Mouse (Mus musculus): ENCODE results near the gene Morn5.

Morn5 gene

DNA sequence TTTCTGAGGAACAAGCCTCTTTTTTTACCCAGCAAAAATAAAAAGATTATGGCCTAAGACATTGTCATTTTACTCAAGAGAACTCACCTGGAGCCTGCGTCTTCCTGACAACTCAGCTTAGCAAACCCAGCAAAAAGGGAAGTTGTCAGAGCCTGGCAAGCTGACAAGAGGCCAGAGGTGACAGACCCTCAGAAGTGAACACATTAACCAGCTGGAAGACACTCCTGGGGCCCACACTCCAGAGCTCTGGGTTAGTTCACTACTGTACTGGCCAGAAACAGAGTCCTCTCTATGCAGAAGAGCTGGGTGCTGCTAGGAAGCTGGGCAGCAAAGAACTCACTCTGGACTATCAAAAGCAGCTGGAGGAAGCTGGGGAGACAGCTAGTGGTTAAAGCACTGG is 8.4 kb upstream of the Morn5 start:
- TF ChIP-seq GATA4 (IDR thresholded peaks at IDR 0.05; ENCODE audit: insufficient replicate concordance, low read length), result no peak

- TF ChIP-seq GATA4 (IDR thresholded peaks at IDR 0.05; ENCODE audit: insufficient replicate concordance, low read length), result no peak
Observed at GRCm38 (mm10) chr2:36048164-36048563, 1.1 kb upstream of the Morn5 start.

GRCm38 (mm10) chr2:36049567-36049954 is 303 bp downstream of the Morn5 start:
- no peak for TF ChIP-seq GATA4 (IDR thresholded peaks at IDR 0.05; ENCODE audit: insufficient replicate concordance, low read length)

GRCm38 (mm10) chr2:36053249-36053648 is 4.0 kb downstream of the Morn5 start:
- no peak for TF ChIP-seq GATA4 (IDR thresholded peaks at IDR 0.05; ENCODE audit: insufficient replicate concordance, low read length)

- no peak for TF ChIP-seq GATA4 (IDR thresholded peaks at IDR 0.05; ENCODE audit: insufficient replicate concordance, low read length)
Observed at GRCm38 (mm10) chr2:36056248-36056647, 7.0 kb downstream of the Morn5 start.

GRCm38 (mm10) chr2:36061409-36061808 is 12.2 kb downstream of the Morn5 start:
- TF ChIP-seq GATA4 (IDR thresholded peaks at IDR 0.05; ENCODE audit: insufficient replicate concordance, low read length), result no peak

GRCm38 (mm10) chr2:36067132-36067531 is 17.9 kb downstream of the Morn5 start:
- no peak for TF ChIP-seq GATA4 (IDR thresholded peaks at IDR 0.05; ENCODE audit: insufficient replicate concordance, low read length)

GRCm38 (mm10) chr2:36071660-36072305 is 22.5 kb downstream of the Morn5 start:
- TF ChIP-seq GATA4 (IDR thresholded peaks at IDR 0.05; ENCODE audit: insufficient replicate concordance, low read length), result peak; percentile 87; the same call in 1 of the 2 replicates

- TF ChIP-seq GATA4 (IDR thresholded peaks at IDR 0.05; ENCODE audit: insufficient replicate concordance, low read length), result no peak
Observed at GRCm38 (mm10) chr2:36073781-36074180, 24.5 kb downstream of the Morn5 start.

GRCm38 (mm10) chr2:36075210-36075609 is 26.0 kb downstream of the Morn5 start:
- TF ChIP-seq GATA4 (IDR thresholded peaks at IDR 0.05; ENCODE audit: insufficient replicate concordance, low read length), result no peak

- TF ChIP-seq GATA4 (IDR thresholded peaks at IDR 0.05; ENCODE audit: insufficient replicate concordance, low read length), result no peak
Observed at GRCm38 (mm10) chr2:36077160-36077761, 28.0 kb downstream of the Morn5 start.

DNA sequence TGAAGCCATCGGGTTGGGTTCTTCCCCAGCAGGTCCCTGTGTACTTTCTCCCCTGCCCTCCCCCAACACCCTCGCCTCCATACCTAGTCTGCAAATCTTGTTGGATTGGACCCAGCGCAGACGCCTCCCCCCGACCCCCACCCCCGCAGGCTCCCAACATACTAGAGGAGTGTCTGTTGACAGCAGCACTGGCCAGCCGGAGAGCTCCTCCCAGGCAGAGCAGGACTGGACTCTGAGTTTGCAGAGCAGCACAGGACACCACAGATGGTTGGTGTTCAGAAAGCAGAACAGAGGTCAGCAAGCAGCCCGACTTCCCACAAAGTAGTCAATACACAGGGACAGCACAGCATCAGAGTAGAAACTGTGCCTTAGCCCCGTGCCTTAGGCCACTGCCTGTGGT is 32.2 kb downstream of the Morn5 start:
- no peak for TF ChIP-seq GATA4 (IDR thresholded peaks at IDR 0.05; ENCODE audit: insufficient replicate concordance, low read length)

DNA sequence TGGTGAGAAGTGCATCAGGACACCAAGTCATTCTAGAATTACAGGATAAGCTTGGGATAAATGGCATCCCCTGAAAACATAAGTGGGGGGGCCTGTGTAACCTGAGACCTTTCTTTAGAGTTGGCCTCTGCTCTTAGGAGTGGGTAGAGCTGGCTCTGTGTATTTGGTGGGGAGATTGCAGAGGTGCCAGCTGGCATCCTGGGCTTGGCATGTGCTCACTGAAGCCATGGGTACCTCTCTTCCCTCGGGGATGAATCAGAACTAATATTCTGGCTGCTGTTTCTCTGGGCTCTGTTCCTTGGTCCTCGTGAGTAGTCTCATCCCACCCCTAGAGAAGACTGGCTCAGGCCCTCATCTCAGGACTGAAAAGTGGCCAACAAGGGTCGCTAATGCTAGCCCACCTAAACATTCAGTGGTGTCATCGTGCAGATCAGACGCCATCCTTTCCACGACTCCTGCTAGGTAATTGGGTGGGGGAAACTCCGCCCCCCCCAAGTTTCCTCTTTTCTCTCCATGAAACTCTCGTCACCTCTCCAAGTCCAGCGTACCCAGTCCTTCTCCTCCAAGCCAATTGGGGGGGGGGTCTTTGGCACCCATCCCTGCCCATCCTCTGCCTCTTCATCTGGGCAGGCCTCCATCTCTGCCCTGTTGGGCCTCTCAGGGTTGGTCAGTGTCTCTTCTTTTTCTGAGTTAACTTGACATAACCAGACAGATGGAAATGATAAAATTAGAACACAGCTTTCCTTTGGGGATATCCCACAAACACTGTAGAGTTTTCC is 33.7 kb downstream of the Morn5 start:
- no peak for TF ChIP-seq GATA4 (IDR thresholded peaks at IDR 0.05; ENCODE audit: insufficient replicate concordance, low read length)

DNA sequence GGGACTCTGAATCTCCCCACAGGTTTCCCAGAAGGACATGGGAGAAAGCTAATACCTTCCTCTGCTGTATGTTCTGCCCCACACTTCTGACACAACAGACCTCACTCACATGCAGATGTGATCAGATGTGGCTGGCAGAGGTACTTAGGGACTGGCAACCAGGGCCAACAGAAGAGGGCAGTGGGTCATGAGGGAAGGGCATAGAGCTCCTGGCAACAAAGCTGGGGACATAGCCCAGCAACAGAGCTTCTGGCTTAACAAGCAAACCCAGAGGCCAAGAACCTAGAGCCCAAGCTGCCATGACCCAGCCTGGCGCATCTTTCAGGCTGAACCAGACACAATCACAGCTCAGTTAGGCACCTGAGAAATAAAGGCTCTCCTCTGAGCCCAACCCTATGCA is 35.8 kb downstream of the Morn5 start:
- TF ChIP-seq GATA4 (IDR thresholded peaks at IDR 0.05; ENCODE audit: insufficient replicate concordance, low read length), result no peak

DNA sequence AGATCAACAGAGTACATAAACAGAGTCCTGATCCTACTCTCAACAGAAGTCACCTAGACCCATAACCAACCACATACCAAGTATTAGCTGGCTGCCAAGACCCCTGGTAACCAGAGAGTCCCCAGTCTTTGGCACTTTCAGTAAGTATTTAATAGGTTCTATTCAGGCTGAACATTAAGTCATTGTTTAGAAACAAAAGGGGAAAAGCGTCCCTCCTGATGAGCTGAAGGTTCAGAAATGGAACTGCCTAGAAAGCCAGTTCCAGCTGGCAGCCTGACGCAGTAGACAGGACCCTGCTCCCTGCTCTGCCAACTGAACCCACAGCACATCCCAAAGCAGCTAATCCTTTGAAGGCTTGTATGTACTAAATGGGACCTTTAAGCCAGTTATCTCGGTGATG is 39.9 kb downstream of the Morn5 start:
- TF ChIP-seq GATA4 (IDR thresholded peaks at IDR 0.05; ENCODE audit: insufficient replicate concordance, low read length), result no peak

All from liver, adult (tissue).